Mouse (Mus musculus) bone marrow, adult 2 months (tissue): ENCODE data around the gene Aplf.

Experiments used
- CTCF ChIP-seq: fragments of 200-500 bp; IDR thresholded peaks from 2 replicates; pipeline ENCODE4 v1.5.1; 2011; ENCODE audit warnings: low read length, control low read depth; ENCODE audit not compliant: control insufficient read depth, insufficient read depth
- POLR2A ChIP-seq: fragments of 200-500 bp; IDR thresholded peaks from 2 replicates; pipeline ENCODE4 v1.6.1; 2011; ENCODE audit warnings: low read depth, mild to moderate bottlenecking, control low read depth, low read length, borderline replicate concordance; ENCODE audit not compliant: control insufficient read depth

DNA sequence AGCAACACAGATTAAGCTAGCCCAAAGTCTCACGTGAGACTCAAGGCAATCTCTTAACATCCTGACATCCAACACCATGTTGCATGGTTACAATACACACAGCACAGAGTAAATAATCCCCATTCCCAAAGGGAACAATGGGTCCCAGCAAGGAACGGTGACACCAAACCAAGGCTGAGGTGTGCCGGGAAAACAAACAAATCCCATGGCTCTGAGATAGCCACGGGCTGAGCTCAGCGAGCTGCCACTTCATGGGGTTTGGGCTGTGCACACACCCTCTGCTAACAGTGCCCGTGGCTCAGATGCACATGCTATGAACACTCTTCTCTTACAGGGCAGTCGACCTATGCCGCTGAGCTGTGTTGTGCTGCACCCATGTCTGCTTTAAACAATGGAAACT lies 54.0 kb downstream of the Aplf start:
- no peak for TF ChIP-seq CTCF
- no peak for TF ChIP-seq POLR2A
